Mouse (Mus musculus) midbrain, embryonic 15.5 days (tissue): ENCODE results near the gene Syt3. TPM values are rescaled to one million over a fixed set of nuclear protein-coding genes. Genes with fewer than 3 reads are reported as not detected.
A peak's percentile ranks its signal among the peaks of the same experiment; 100 is the strongest.

Experiments used
- ATAC-seq: fragments of 200-750 bp; cut with Nextera tagmentation; replicated peaks from 2 replicates; pipeline ENCODE4 v1.8.0; 2017; ENCODE audit warnings: moderate TSS enrichment
- H3K27ac ChIP-seq: fragments of 300-500 bp; sonication (generic); 2 replicates; pipeline ENCODE4 v1.5.1; 2015; ENCODE audit warnings: mild to moderate bottlenecking, inconsistent platforms
- H3K27me3 ChIP-seq: fragments of 300-500 bp; sonication (generic); replicated peaks from 2 replicates; pipeline ENCODE4 v1.6.1; 2015; ENCODE audit warnings: inconsistent platforms
- H3K36me3 ChIP-seq: fragments of 300-500 bp; sonication (generic); replicated peaks from 2 replicates; pipeline ENCODE4 v1.6.1; 2015; ENCODE audit warnings: inconsistent platforms
- H3K4me1 ChIP-seq: fragments of 300-500 bp; sonication (generic); 2 replicates; pipeline ENCODE4 v1.6.1; 2015; ENCODE audit warnings: inconsistent platforms
- H3K4me2 ChIP-seq: fragments of 300-500 bp; sonication (generic); 2 replicates; pipeline ENCODE4 v1.6.1; 2015; ENCODE audit warnings: inconsistent platforms, mild to moderate bottlenecking, moderate library complexity
- H3K4me3 ChIP-seq: fragments of 300-500 bp; sonication (generic); 2 replicates; pipeline ENCODE4 v1.5.1; 2015; ENCODE audit warnings: mild to moderate bottlenecking, inconsistent platforms
- H3K9ac ChIP-seq: fragments of 300-500 bp; sonication (generic); 2 replicates; pipeline ENCODE4 v1.6.1; 2015; ENCODE audit warnings: mild to moderate bottlenecking, inconsistent platforms
- H3K9me3 ChIP-seq: fragments of 300-500 bp; sonication (generic); 2 replicates; pipeline ENCODE4 v1.6.1; 2016; ENCODE audit warnings: inconsistent platforms
- WGBS: fragments of 180-500 bp; shearing (Covaris S2); methylation state at CpG from one replicate; pipeline ENCODE4 v1.1.7; 2015; ENCODE audit warnings: mixed read lengths; 5-methylcytosine and 5-hydroxymethylcytosine counted together
- polyA plus RNA-seq: library from polyadenylated mRNA; unstranded; fragments of >200 nt; fragmentation: Nextera tagmentation; extraction: Ambion mirVana; gene quantifications from 2 replicates; pipeline ENCODE4 v1.2.1, GENCODE M21; 2015

Syt3 gene
- polyA plus RNA-seq, 1 experiment from 2014 or later = 57.2 TPM

DNA sequence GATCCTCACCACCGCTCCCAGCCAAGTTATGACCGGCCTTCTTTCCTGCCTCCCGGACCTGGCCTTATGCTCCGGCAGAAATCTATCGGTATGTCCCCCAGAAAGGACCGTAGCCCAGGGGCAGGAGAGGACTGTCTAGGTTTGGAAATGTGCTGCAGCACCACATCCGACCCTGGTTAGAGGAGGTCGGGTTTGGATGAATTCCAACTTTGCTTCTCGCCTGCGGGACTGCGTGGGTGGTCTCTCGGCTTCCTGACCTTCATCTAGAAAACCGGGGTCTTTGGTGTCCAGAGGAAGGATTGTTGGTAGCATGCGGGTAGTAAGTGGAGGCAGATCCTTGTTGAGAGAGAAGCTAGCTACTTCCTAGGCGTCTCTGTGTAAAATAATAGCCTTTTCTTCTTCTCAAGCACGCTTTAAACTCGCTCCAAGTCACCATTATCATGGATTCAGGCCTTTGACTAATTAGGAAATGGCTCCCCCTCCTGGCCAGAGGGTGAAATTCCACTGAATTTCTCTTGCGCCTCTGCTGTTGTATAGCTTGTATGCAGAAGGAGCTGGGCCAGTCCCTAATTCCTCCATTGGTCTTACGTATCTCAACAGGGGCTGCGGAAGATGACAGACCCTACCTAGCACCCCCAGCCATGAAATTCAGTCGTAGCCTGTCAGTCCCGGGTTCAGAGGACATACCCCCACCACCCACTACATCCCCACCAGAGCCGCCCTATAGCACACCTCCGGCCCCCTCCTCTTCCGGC is 32.8 kb upstream of the Syt3 start:
- H3K27ac ChIP-seq = peak overlapping the region; percentile 45; the same call in 1 of the 2 replicates
- 4% methylated on average over 25 of the region's 25 CpGs for WGBS
- H3K36me3 ChIP-seq = peaks cover 18% of the 10 kb centered on the region
- no peak overlapping the region for H3K4me3 ChIP-seq
- ATAC-seq = peak; percentile 59
- peaks cover 30% of the 10 kb centered on the region for H3K4me1 ChIP-seq
- H3K9ac ChIP-seq = peak overlapping the region; percentile 23; the same call in 1 of the 2 replicates
- peaks cover 32% of the 10 kb centered on the region for H3K27me3 ChIP-seq
- H3K4me2 ChIP-seq = peak overlapping the region; percentile 25
- H3K9me3 ChIP-seq = no peaks in the 10 kb centered on the region

DNA sequence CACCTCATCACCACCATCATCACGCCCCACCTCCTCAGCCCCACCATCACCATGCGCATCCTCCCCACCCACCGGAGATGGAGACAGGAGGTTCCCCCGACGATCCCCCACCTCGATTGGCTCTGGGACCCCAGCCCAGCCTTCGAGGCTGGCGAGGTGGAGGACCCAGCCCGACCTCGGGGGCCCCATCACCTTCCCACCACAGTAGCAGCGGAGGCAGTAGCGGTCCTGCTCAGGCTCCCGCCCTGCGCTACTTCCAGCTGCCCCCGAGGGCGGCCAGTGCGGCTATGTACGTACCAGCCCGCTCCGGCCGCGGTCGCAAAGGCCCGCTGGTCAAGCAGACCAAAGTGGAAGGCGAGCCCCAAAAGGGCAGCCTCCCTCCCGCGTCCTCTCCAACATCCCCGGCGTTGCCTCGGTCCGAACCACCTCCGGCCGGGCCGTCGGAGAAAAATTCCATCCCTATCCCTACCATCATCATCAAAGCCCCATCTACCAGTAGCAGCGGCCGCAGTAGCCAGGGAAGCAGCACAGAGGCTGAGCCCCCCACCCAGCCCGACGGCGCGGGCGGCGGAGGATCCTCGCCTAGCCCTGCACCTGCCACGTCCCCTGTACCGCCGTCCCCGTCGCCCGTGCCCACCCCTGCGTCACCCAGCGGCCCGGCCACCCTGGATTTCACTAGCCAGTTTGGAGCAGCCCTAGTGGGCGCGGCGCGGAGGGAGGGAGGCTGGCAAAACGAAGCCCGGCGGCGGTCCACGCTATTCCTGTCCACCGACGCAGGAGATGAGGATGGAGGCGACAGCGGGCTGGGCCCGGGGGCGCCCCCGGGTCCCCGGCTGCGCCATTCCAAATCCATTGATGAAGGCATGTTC is 31.8 kb upstream of the Syt3 start:
- no peak overlapping the region for H3K4me2 ChIP-seq
- peaks cover 13% of the 10 kb centered on the region; the same call in 1 of the 2 replicates for H3K36me3 ChIP-seq
- 0 out of 2 replicates have a peak overlapping the region, but pooled peaks have one; percentile 4 for H3K9ac ChIP-seq
- peaks cover 38% of the 10 kb centered on the region for H3K4me1 ChIP-seq
- 9% methylated on average over 70 of the region's 71 CpGs for WGBS
- H3K4me3 ChIP-seq = 0 out of 2 replicates have a peak overlapping the region, but pooled peaks have one; percentile 0
- ATAC-seq = peak; percentile 28
- peaks cover 32% of the 10 kb centered on the region for H3K27me3 ChIP-seq
- H3K27ac ChIP-seq = no peak overlapping the region
- no peaks in the 10 kb centered on the region for H3K9me3 ChIP-seq

DNA sequence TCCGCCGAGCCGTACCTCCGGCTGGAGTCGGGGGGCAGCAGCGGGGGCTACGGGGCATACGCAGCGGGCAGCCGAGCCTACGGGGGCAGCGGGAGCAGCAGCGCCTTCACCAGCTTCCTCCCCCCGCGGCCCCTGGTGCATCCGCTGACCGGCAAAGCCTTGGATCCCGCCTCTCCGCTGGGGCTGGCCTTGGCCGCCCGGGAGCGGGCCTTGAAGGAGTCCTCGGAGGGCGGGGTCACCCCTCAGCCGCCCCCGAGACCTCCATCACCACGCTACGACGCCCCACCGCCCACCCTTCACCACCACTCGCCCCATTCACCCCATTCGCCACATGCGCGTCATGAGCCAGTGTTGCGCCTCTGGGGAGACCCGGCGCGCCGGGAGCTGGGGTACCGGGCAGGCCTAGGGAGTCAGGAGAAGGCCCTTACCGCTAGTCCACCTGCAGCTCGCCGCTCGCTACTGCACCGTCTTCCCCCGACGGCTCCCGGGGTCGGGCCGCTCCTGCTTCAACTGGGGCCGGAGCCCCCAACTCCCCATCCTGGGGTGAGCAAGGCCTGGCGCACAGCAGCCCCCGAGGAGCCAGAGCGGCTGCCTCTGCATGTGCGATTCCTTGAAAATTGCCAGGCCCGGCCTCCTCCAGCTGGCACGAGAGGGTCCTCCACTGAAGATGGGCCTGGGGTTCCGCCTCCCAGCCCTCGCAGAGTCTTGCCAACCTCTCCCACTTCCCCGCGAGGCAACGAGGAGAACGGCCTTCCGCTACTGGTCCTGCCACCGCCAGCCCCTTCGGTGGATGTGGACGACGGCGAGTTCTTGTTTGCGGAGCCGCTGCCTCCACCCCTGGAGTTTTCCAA is 30.9 kb upstream of the Syt3 start:
- no peak overlapping the region for H3K9ac ChIP-seq
- no peak for ATAC-seq
- WGBS = 8% methylated on average over 69 of the region's 71 CpGs
- peaks cover 36% of the 10 kb centered on the region for H3K27me3 ChIP-seq
- no peak overlapping the region for H3K4me2 ChIP-seq
- no peak overlapping the region for H3K27ac ChIP-seq
- no peaks in the 10 kb centered on the region for H3K9me3 ChIP-seq
- peak overlapping the region; percentile 0; the same call in 1 of the 2 replicates for H3K4me3 ChIP-seq
- peaks cover 46% of the 10 kb centered on the region for H3K4me1 ChIP-seq
- H3K36me3 ChIP-seq = peaks cover 12% of the 10 kb centered on the region; the same call in 1 of the 2 replicates

DNA sequence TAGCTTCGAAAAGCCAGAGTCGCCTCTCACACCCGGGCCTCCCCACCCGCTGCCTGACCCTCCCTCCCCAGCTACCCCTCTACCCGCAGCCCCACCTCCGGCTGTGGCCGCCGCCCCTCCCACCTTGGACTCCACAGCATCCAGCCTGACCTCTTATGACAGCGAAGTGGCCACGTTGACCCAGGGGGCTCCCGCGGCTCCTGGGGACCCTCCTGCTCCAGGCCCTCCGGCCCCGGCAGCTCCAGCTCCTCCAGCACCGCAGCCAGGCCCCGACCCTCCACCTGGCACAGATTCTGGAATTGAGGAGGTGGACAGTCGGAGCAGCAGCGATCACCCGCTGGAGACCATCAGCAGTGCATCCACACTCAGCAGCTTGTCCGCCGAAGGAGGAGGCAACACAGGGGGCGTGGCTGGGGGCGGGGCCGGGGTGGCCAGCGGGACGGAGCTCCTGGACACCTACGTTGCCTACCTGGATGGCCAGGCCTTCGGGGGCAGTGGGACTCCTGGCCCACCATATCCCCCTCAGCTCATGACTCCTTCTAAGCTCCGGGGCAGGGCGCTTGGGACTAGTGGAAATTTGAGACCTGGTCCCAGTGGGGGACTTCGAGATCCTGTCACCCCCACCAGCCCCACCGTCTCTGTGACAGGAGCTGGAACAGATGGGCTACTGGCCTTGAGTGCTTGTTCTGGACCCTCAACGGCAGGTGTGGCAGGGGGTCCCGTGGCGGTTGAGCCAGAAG is 30.1 kb upstream of the Syt3 start:
- 5% methylated on average over 35 of the region's 35 CpGs for WGBS
- ATAC-seq = no peak
- Histone ChIP-seq H3K4me2 (peak overlapping the region; percentile 8; the same call in 1 of the 2 replicates), H3K4me1 (peaks cover 52% of the 10 kb centered on the region), H3K9ac (no peak overlapping the region), H3K4me3 (no peak overlapping the region), H3K9me3 (no peaks in the 10 kb centered on the region), H3K27me3 (peaks cover 36% of the 10 kb centered on the region), H3K27ac (no peak overlapping the region), H3K36me3 (peaks cover 10% of the 10 kb centered on the region; the same call in 1 of the 2 replicates)

DNA sequence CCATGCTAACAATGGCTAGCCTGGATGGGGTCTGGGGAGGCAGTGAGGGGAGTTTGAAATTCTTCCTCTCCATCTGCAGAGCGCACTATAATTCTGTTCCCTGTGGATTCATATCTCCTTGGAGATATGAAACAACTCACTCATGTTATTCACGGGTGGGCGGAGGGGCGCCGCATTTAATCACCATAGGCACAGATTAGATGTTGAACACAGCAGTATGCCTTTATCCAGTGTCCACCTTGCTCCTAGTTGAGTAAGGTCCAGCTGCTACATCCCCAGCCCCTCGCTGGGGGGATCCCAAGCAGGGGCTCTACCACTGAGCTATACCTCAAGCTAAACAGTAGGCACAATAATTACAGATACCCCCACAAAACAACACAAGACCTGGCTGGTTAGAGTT is 28.5 kb upstream of the Syt3 start:
- 58% methylated on average over 6 of the region's 6 CpGs for WGBS
- Histone ChIP-seq H3K4me1 (peaks cover 60% of the 10 kb centered on the region), H3K4me2 (no peak overlapping the region), H3K9me3 (no peaks in the 10 kb centered on the region), H3K4me3 (no peak overlapping the region), H3K36me3 (peaks cover 4% of the 10 kb centered on the region; the same call in 1 of the 2 replicates), H3K27ac (no peak overlapping the region), H3K9ac (no peak overlapping the region), H3K27me3 (peaks cover 36% of the 10 kb centered on the region)
- no peak for ATAC-seq

DNA sequence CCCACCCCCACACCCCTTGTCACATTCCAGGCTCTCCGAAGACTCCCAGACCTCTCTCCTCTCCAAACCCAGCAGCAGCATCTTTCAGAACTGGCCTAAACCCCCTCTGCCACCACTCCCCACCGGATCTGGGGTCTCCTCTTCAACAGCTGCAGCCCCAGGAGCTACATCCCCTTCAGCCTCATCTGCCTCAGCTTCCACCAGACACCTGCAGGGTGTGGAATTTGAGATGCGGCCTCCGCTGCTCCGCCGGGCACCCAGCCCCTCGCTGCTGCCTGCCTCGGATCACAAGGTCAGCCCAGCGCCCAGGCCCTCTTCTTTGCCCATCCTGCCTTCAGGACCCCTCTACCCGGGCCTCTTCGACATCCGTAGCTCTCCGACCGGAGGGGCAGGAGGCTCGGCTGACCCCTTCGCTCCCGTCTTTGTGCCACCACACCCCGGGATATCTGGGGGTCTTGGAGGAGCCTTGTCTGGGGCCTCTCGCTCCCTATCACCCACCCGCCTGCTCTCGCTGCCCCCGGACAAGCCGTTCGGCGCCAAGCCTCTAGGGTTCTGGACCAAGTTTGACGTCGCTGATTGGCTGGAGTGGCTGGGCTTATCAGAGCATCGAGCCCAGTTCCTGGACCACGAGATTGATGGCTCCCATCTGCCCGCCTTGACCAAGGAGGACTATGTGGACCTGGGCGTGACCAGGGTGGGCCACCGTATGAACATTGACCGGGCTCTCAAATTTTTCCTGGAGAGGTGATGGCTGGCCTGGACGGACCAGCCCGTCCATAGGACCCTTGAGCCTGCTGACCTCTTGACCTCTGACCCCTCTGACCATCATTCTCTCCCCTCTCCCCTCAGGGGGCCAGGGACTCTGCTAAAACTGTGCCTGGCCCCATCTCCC is 27.1 kb upstream of the Syt3 start:
- no peak overlapping the region for H3K9ac ChIP-seq
- H3K27me3 ChIP-seq = peaks cover 30% of the 10 kb centered on the region
- H3K27ac ChIP-seq = peak overlapping the region; percentile 55; the same call in 1 of the 2 replicates
- H3K4me3 ChIP-seq = peak overlapping the region; percentile 7; the same call in 1 of the 2 replicates
- peaks cover 4% of the 10 kb centered on the region; the same call in 1 of the 2 replicates for H3K36me3 ChIP-seq
- no peak for ATAC-seq
- H3K4me2 ChIP-seq = peak overlapping the region; percentile 20; the same call in 1 of the 2 replicates
- H3K4me1 ChIP-seq = peaks cover 55% of the 10 kb centered on the region
- no peaks in the 10 kb centered on the region for H3K9me3 ChIP-seq
- WGBS = 6% methylated on average over 35 of the region's 35 CpGs

DNA sequence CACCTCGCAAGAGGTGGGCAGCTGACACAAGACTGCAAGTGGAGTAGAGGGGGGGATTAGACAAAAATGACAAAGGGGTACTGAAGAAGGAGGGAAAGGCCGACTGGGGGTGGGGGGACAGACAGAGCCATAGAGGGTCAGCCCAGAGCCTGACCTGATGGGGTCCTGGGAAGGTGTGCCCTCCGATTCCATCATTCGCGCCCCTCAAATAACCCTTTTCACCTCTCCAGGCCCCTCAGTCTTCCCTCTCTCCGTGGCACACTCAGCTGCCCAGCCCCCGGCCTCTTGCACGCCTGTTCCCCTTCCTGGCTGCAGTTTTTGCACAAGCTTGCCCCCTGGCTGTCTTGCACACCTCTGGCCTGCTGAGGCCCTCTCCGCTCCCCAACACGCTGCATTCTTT is 26.4 kb upstream of the Syt3 start:
- peaks cover 4% of the 10 kb centered on the region; the same call in 1 of the 2 replicates for H3K36me3 ChIP-seq
- peak overlapping the region; percentile 55; the same call in 1 of the 2 replicates for H3K27ac ChIP-seq
- H3K9ac ChIP-seq = no peak overlapping the region
- no peak for ATAC-seq
- peaks cover 49% of the 10 kb centered on the region for H3K4me1 ChIP-seq
- 12% methylated on average over 10 of the region's 10 CpGs for WGBS
- H3K27me3 ChIP-seq = peaks cover 27% of the 10 kb centered on the region
- H3K4me2 ChIP-seq = peak overlapping the region; percentile 20; the same call in 1 of the 2 replicates
- no peak overlapping the region for H3K4me3 ChIP-seq
- H3K9me3 ChIP-seq = no peaks in the 10 kb centered on the region

DNA sequence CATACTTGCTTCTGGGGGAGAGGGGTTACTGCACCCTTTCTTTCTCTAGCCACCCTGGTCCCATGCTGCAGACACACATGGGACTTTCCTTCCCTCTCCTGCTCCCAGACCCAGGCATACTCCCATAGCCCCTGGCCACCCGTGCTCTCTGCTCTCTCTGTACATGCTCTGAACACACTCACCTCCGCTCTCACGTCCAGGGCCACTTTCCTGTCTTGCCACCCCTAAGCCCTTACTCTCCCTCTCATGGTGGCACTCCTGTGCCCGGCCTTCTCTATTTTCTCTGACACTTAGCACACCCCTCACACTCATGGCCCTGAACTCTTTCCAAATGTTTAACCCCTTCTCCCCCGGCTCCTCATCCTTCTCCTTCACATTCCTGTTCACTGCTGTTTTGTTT is 25.9 kb upstream of the Syt3 start:
- Histone ChIP-seq H3K4me3 (no peak overlapping the region), H3K4me2 (peak overlapping the region; percentile 10), H3K9ac (no peak overlapping the region), H3K27me3 (peaks cover 25% of the 10 kb centered on the region), H3K27ac (peak overlapping the region; percentile 55), H3K4me1 (peaks cover 44% of the 10 kb centered on the region), H3K36me3 (peaks cover 4% of the 10 kb centered on the region; the same call in 1 of the 2 replicates), H3K9me3 (no peaks in the 10 kb centered on the region)
- 12% methylated on average over 5 of the region's 5 CpGs for WGBS
- no peak for ATAC-seq

DNA sequence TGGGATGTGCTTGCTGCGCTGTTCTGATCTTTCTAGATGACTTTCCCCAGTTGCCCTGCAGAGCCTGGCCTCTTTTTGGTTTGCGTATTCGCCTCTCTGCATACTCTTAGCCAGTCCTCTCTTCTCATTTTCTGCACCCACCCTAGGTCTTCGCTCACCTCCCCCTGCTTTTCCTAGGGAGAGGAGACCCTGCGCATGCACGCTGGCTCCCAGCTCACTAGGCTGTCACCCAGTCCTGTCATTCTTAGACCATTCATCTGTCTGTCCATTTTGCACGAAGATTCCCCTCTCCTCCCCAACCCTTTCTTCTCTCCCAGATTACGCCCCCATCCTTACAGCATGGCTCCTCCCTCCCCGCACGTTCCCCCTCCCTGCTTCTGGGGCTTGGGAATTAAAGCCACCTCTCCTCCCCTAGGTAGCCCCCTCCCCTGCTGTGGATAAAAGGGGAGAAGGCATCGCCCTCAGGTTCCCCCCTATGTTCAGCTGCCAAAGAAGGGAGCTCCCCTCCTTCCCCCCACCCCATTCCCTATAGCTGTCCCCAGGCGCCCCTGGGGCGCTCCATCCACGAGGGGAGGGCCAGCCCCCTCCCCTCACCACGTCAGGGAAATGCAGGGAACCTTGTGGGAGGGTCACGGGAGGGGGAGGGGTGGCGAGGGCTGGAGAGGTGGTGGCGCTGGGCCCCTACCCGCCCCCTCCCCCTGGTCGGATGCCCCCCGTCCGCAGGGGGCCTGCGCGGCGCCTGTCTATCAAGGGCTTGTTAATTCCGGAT is 24.8 kb upstream of the Syt3 start:
- ATAC-seq = peak; percentile 18
- Histone ChIP-seq H3K27ac (peak overlapping the region; percentile 95), H3K27me3 (peaks cover 17% of the 10 kb centered on the region), H3K4me2 (peak overlapping the region; percentile 97), H3K4me3 (peak overlapping the region; percentile 52), H3K4me1 (peaks cover 37% of the 10 kb centered on the region), H3K36me3 (peaks cover 4% of the 10 kb centered on the region; the same call in 1 of the 2 replicates), H3K9me3 (no peaks in the 10 kb centered on the region), H3K9ac (peak overlapping the region; percentile 57)
- 5% methylated on average over 16 of the region's 26 CpGs for WGBS
